Mouse (Mus musculus): ENCODE measurements around the gene 1700015F17Rik.

DNA sequence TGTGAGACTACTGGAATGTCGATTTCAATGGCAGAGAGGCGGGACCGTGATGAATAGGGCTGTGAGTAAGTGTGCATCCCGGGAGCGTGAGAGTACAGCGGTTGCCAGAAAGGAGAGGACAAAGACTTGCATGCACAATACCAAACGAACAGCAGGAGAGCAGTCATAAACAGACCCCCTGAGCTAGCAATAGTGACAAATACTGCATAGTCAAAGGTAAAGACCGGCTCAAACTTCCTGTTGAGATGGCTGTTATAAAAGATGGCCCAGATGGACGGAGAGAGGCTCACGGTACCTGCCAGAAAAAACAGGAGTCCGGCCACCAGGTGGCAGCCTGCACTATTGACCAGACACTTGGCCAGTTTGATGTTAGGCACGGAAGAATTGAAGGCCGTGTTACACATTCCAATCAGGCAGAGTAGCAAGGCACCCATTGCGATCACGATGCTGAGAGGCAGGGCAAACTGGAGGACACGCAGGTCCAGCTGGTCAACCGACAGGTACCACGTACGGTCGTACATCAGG is 28.8 kb upstream of the 1700015F17Rik start:
- no peak for TF ChIP-seq ZKSCAN1 (IDR thresholded peaks at IDR 0.05; ENCODE audit: borderline replicate concordance, low read depth, low read length)
- TF ChIP-seq TCF12 (IDR thresholded peaks at IDR 0.05; ENCODE audit: low read depth, low read length) = no peak
